Mouse (Mus musculus) megakaryocyte, embryonic 14.5 days (primary cell): ENCODE results near the gene Cyp2a5.

Experiments used
- FLI1 ChIP-seq: IDR thresholded peaks from 2 replicates; pipeline ENCODE4 v1.6.1; 2012; ENCODE audit warnings: low read length, inconsistent platforms, mixed read lengths
- GATA1 ChIP-seq: IDR thresholded peaks from 3 replicates; pipeline ENCODE4 v1.6.1; 2012; ENCODE audit warnings: mixed read lengths, low read length, inconsistent platforms, borderline replicate concordance

DNA sequence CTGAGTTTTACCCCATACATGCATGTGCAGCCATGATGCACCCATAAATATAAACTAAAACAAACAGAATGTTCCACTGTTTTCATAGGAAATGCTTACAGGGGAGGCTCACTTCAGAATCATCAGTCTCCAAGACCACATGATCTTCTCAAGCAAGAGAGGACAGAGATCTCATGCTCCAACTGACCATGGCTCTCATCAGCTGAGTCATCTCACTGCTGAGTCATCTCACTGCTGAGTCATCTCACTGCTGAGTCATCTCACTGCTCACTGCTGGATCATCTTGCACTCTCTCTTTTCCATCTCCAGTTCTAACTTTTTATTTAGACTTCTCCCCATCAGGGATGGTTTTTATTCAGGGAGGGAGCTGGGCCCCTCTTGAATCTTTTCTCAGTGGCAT, 35.0 kb upstream of the Cyp2a5 start:
- TF ChIP-seq FLI1 (no peak), GATA1 (no peak)
